Mouse (Mus musculus) ovary, adult 10 weeks (tissue): ENCODE data around the gene Tgm3. TPM values are rescaled to one million over a fixed set of nuclear protein-coding genes. Genes with fewer than 3 reads are reported as not detected.

Experiments
- polyA plus RNA-seq: library from polyadenylated mRNA; stranded (reverse); fragments of 350-450 nt; fragmentation: Illumina TruSeq; extraction: RNeasy Lipid Tissue Mini Kit (QIAGEN cat#74804); gene quantifications from one replicate; pipeline ENCODE4 v1.2.3, GENCODE M21; 2014

The Tgm3 gene
- polyA plus RNA-seq, result 0.11 TPM

GRCm38 (mm10) chr2:130012026-130012425, at the start of gene Tgm3:
Gene Tgm3, plus strand, starts transcription at chr2:130012349.

Other genes with a start within 250 kb of the Tgm3 start
- gene Stk35, start 211.8 kb upstream of the Tgm3 start, polyA plus RNA-seq, result 12.2 TPM
- gene Tgm6, start 100.1 kb downstream of the Tgm3 start, polyA plus RNA-seq, result not detected
- gene Snrpb, start 167.1 kb downstream of the Tgm3 start, polyA plus RNA-seq, result 15.8 TPM
- gene Tmc2, start 182.8 kb downstream of the Tgm3 start, polyA plus RNA-seq, result not detected